9 mouse cellular contexts compared by ENCODE assay signal in genomic region chr4:154273000-154273399, GRCm38 (mm10). TPM values are rescaled to one million over a fixed set of nuclear protein-coding genes. Genes with fewer than 3 reads are reported as not detected.
DNase-seq lines count a peak whose midpoint lies in the region; ATAC-seq and TF ChIP-seq lines count a peak whose summit lies in the region.
"Had no signal": no experiment of that assay in that cellular context is flagged by ENCODE, and none has a peak within 500 bp of the region (broad histone marks: within the 10 kb centered on the region; RNA-seq: fewer than 3 reads in every experiment).

No protein-coding gene starts in this region.

- no peaks in the 10 kb centered on the region for H3K9me3 ChIP-seq in heart, embryonic 10.5 days
- no peaks in the 10 kb centered on the region for H3K9me3 ChIP-seq in E14TG2a.4 (ENCODE audit: low read length)

- peak; percentile 90 for TF ChIP-seq CTCF in heart, adult 2 months (IDR thresholded peaks at IDR 0.05)
- TF ChIP-seq CTCF in E14TG2a.4 (conservative IDR thresholded peaks at IDR 0.05; ENCODE audit: low read length): peak; percentile 95

- intact Hi-C loops in heart, adult 2 months (cut with DNase I): loop anchor here (1.0 kb wide), 1 partner anchor 110 kb away; no protein-coding TSS in a partner anchor
- intact Hi-C loops in heart, postnatal 36 days (cut with DNase I): loop anchor here (1.0 to 10.0 kb wide), 3 partner anchors 64 to 208 kb away; no protein-coding TSS in a partner anchor

- TF ChIP-seq EP300 in heart, adult 2 months (IDR thresholded peaks at IDR 0.05; ENCODE audit: insufficient read depth, low read depth, low read length): no peak

- H3K9ac ChIP-seq in heart, adult 2 months (ENCODE audit: low read depth, low read length): no peak overlapping the region

- 0 out of 2 replicates have a peak, but pooled peaks have one; percentile 24 for ATAC-seq in megakaryocyte, adult 5-6 weeks (ENCODE audit: poor library complexity, severe bottlenecking)

- no peaks in the 10 kb centered on the region for H3K4me1 ChIP-seq in heart, adult 2 months (ENCODE audit: control insufficient read depth, insufficient read depth, low read length)
- peaks cover 7% of the 10 kb centered on the region for H3K4me1 ChIP-seq in heart, embryonic 10.5 days
- H3K4me1 ChIP-seq in E14TG2a.4 (replicated peaks; ENCODE audit: low read depth, low read length): peaks cover 10% of the 10 kb centered on the region; the same call in 1 of the 2 replicates

- no peaks in the 10 kb centered on the region for H3K36me3 ChIP-seq in heart, adult 2 months (ENCODE audit: control insufficient read depth, insufficient read depth, low read length)
- H3K36me3 ChIP-seq in heart, embryonic 10.5 days: peaks cover 10% of the 10 kb centered on the region
- no peaks in the 10 kb centered on the region for H3K36me3 ChIP-seq in E14TG2a.4 (ENCODE audit: insufficient read depth, low read length)

- no peak overlapping the region for H3K4me3 ChIP-seq in heart, adult 2 months
- H3K4me3 ChIP-seq in heart, embryonic 10.5 days: no peak overlapping the region
- H3K4me3 ChIP-seq in E14TG2a.4 (replicated peaks; ENCODE audit: low read length): no peak overlapping the region

- H3K27ac ChIP-seq in heart, adult 2 months: no peak overlapping the region
- no peak overlapping the region for H3K27ac ChIP-seq in heart, embryonic 10.5 days
- H3K27ac ChIP-seq: macrophage had no signal

- H3K27me3 ChIP-seq in heart, adult 2 months (ENCODE audit: control insufficient read depth, insufficient read depth, low read length): no peaks in the 10 kb centered on the region
- H3K27me3 ChIP-seq in heart, embryonic 10.5 days (ENCODE audit: insufficient read depth, poor library complexity, severe bottlenecking): peaks cover 13% of the 10 kb centered on the region
- no peaks in the 10 kb centered on the region for H3K27me3 ChIP-seq in E14TG2a.4 (ENCODE audit: insufficient read depth, low read length)

- no peaks in the 10 kb centered on the region for H3K79me2 ChIP-seq in heart, adult 2 months (replicated peaks; ENCODE audit: control insufficient read depth, insufficient read depth, low read length)

- WGBS in heart, adult 2 months: 49% methylated on average over 3 of the region's 3 CpGs
- WGBS in heart, embryonic 10.5 days: 44% methylated on average over 3 of the region's 3 CpGs

- DNase-seq in heart, adult 2 months: peak in 1 of 2 experiments; percentile 23
- no peak for DNase-seq in heart, embryonic 10.5 days (ENCODE audit: low spot score)
- peak; percentile 47 for DNase-seq in c-Kit-positive CD71-positive TER-119-negative erythroid progenitor cells, embryonic 14.5 days (ENCODE audit: low read depth)
- DNase-seq in heart, postnatal 36 days: peak; percentile 59
- peak; percentile 47 for DNase-seq in layer of hippocampus, adult 9-10 months (ENCODE audit: low spot score)
- peak; percentile 46 for DNase-seq in thymus, postnatal 14 days

- no peak for TF ChIP-seq POLR2A in heart, adult 2 months (IDR thresholded peaks at IDR 0.05; ENCODE audit: insufficient read depth, low read depth, low read length)

RNA-seq across cellular contexts. Expression of gene Arhgef16, which starts 28.5 kb away (rescaled TPM):
- under 1 TPM; 0.36 to 0.39 TPM for total RNA-seq in heart, adult 2 months (2021)
- polyA plus RNA-seq in heart, adult 2 months (2012; rRNA removed): 1.2 and 1.6 TPM in 2 replicates
- polyA plus RNA-seq in heart, embryonic 10.5 days (2016; fragmentation: Nextera tagmentation; extraction: Ambion mirVana): 3.3 and 7.4 TPM in 2 replicates
- total RNA-seq in heart, postnatal 36 days (2021): under 1 TPM; 0.17 to 0.19 TPM
- not detected in 2 replicates for total RNA-seq in megakaryocyte, adult 5-6 weeks (2015)
- not detected in 2 replicates for total RNA-seq in megakaryocyte, adult 5-6 weeks (2017)
- polyA plus RNA-seq: macrophage had no signal
